Mouse (Mus musculus): ENCODE measurements around the gene Taok1.

Taok1 gene

DNA sequence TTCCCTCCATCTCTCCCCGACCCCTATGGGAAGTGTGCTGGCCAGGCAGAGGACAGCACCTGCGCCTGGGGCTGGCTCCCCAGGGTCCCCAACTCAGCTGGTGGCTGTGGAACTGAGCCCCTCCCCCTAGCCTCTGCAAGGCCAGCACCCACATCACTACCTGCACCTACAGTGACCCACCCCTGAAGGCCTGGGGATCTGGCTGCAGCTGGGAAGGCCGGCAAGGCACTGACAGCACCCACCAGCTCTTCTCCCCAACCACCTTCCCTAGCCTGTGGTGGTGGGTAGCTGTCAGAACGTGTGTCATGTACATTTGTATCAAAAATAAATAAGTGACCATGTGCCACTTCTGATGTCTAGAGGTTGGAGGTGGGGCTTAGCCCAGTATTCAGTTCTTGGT is 100.2 kb downstream of the Taok1 start:
- no peak for DNase-seq

GRCm38 (mm10) chr11:77506941-77507340 is 100.7 kb downstream of the Taok1 start:
- no peak for DNase-seq

- peak; percentile 78 to 81 for DNase-seq
Measured at GRCm38 (mm10) chr11:77506273-77506672, 101.3 kb downstream of the Taok1 start.

DNA sequence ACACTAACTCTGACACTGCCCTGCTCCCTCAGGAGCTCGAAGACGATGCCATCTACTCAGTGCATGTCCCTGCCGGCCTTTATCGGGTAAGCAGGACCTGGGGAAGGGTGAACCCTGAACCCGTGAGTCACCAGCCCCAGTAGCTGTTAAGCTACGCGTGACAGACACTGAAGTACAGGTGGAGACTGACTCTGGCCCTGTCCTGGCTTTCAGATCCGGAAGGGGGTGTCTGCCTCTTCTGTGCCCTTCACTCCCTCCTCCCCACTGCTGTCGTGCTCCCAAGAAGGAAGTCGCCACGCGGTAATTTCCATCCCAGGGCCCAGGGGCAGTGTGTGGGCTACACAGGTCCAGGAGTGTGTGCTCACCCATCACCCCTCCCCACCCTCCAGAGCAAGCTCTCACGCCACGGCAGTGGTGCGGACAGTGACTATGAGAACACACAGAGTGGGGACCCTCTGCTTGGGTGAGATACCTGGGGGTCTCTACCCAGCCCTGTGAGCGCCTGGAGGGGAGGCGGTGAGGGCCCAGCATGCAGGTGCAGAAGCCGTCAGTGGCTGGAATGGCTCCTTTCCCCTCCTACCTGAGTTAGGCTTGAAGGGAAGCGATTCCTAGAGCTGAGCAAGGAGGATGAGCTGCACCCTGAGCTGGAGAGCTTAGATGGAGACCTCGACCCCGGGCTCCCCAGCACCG is 102.2 kb downstream of the Taok1 start:
- DNase-seq = no peak

DNA sequence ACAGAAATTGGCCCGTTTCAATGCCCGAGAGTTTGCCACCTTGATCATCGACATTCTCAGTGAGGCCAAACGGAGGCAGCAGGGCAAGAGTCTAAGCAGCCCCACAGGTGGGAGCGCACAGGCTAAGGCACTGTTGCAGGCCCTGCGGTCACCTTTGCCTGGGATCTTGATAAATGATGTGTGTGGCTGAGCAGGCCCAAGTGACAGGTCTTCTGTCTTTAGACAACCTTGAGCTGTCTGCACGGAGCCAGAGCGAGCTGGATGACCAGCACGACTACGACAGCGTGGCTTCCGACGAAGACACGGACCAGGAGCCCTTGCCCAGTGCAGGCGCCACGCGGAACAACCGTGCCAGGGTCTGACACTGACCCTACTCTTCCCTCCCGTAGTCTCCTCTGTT is 103.2 kb downstream of the Taok1 start:
- no peak for DNase-seq

- no peak for DNase-seq
Measured at GRCm38 (mm10) chr11:77503511-77503910, 104.1 kb downstream of the Taok1 start.

GRCm38 (mm10) chr11:77502481-77502880 is 105.1 kb downstream of the Taok1 start:
- DNase-seq = no peak

- DNase-seq = no peak
Measured at GRCm38 (mm10) chr11:77501971-77502370, 105.6 kb downstream of the Taok1 start.

DNA sequence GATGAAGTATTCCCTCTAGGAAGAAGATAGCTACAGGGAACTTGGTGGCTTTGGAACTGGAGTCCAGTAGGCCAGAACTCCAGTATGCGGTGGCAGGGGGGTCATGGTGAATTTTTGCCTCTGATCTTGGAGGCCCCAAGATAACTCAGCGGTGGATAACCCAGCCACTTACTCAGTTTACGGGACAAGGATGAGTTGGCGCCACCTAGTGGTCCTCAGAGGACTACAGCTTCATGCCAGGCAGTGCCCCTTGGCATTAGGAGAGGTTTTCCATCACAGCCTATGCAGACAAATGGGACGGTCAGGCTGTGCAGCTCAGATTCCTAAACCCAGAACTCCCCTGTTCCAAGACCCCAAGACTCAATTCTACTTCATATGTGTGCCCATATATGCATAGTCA is 106.2 kb downstream of the Taok1 start:
- DNase-seq = peak in 1 of 2 experiments; percentile 83

DNA sequence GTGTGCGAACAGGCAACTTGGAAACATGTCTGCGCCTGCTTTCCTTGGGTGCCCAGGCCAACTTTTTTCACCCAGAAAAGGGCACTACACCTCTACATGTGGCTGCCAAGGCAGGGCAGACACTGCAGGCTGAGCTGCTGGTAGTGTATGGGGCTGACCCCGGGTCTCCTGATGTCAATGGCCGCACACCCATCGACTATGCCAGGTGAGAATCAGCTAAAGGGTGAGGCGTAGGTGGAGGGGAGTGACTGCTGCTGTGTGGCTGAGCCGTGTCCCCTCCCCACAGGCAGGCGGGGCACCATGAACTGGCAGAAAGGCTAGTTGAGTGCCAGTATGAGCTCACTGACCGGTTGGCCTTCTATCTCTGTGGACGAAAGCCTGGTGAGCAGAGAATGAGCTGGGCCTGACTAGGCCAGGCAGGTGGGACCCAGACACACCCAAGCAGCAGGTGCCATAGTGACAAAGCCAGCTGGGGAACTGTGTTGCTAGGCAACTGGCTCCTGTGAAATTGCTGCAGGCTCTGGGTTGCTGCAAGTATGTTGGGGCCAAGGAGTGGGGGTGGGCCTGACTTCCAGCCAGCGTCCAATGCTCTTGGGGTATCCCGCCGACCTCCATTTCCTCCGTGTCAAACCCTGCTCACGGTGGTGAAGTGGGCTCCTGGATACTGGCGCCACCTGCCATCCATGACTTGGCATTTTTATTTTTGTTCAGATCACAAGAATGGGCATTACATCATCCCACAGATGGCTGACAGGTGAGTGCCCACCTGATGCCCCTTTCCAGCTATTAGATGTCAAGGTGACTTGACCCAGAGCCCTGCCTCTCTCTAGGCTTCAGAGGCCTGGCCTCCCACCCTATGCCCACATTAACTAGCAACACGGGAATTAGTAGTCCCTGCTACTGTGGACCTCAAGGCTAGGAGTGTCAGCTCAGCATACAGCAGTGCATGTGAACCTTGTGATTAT is 107.0 kb downstream of the Taok1 start:
- no peak for DNase-seq

DNA sequence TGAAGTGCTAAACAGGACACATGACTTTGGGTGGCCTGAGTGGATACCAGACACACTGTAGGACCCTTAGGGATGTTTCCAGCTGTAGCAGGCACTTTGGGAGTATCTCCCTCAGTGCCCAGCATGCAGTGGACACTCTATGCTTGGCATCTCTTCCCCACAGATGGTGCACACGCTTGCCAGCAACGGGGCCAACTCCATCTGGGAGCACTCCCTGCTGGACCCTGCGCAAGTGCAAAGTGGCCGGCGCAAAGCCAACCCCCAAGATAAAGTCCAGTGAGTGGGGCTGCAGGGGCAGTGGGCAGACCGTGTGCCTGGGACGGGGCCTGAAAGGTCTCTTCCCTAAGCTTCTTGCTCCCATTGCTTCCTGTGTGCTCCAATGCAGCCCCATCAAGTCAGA is 108.3 kb downstream of the Taok1 start:
- DNase-seq = no peak

DNA sequence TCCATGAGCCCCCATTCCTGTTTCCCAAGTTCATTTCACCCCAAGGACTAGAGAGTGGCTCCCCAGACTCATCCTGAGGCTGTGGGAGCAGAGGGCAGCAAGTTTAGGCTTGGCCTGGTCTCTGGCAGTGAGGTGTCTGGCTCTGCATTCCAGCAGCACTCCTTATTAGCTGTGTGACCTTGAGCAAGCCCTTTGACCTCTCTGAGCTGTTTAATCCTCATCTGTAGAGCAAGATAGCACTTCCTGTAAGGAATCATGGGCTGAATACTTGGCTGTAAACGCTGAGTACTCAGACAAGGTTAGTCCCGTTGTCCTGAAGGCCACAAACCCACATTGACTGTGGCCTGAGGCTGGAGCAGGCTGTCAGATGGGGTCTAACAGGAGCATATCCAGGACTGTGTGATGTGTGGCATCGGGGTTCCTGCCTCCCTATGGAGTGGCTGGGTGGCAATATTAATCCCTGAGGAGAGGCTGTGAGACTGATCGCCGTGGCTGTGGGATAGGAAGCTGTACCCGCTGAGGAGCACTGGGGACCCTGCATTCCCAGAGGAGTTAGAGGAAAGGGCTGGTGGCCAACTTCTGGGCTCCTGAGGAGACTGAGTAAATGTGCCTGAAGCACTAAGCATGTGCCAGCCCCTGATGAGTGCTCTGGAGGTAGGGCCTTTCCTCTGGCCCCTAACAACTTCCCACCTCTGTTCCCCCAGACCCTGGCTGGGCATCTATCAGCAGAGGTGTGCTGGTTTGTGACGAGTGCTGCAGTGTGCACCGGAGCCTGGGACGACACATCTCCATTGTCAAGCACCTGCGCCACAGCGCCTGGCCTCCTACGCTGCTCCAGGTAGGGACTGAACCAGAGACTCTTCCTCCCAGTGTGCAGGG is 109.1 kb downstream of the Taok1 start:
- DNase-seq = no peak

- DNase-seq = no peak
Measured at GRCm38 (mm10) chr11:77497851-77498250, 109.8 kb downstream of the Taok1 start.

- DNase-seq = peak; percentile 76 to 78
Measured at GRCm38 (mm10) chr11:77497341-77497756, 110.3 kb downstream of the Taok1 start.

GRCm38 (mm10) chr11:77495507-77495906 is 112.1 kb downstream of the Taok1 start:
- no peak for DNase-seq

GRCm38 (mm10) chr11:77494782-77495181 is 112.8 kb downstream of the Taok1 start:
- no peak for DNase-seq

DNA sequence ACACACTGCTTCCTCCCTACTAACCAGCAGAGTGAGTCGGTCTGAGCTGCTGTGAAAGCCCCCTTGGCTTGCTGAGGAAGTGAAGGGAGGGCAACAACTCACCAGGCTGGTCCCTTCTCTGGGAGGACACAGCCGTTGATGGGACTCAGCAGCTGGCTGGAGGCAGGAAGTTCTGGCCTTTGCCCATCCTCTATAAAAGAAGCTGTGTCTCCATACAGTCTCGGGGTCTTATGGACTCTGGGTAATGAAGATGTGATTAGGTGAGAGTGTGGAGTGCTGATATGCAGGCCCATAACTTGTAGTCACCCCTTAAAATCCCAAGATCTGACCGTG is 113.3 kb downstream of the Taok1 start:
- DNase-seq = no peak

- no peak for DNase-seq
Measured at GRCm38 (mm10) chr11:77493512-77494343, 113.9 kb downstream of the Taok1 start, which contains the start of gene Git1. Gene Git1 (plus strand): TSS chr11:77493562.

- peak; percentile 94 to 95 for DNase-seq
Measured at GRCm38 (mm10) chr11:77492911-77493332, 114.7 kb downstream of the Taok1 start.

DNA sequence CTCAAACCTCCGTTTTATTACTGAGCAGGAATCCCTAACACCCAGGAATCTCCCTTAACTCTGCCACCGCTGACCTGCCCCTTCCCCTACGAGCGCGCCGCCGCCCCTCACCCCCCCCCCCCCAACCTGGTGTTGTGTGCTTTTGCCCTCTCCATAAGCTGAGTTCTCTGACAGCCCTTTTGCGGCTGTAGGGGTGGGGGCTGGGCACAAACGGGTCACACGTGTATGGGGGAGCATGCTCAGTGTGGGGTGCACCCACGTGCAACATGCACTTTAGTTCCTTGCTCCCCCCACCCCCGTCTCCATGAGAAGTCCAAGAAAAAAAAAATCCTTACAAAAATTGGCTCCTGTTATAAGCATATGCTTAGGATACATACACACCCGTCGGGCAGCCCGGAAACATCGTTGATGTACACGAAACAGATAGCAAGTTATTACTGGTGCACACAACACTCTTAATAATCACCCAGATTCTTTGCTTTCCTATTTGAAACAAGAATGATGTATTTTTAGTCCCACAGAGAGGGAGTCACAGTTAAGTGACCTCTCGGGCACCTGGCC is 115.2 kb downstream of the Taok1 start:
- no peak for DNase-seq

DNA sequence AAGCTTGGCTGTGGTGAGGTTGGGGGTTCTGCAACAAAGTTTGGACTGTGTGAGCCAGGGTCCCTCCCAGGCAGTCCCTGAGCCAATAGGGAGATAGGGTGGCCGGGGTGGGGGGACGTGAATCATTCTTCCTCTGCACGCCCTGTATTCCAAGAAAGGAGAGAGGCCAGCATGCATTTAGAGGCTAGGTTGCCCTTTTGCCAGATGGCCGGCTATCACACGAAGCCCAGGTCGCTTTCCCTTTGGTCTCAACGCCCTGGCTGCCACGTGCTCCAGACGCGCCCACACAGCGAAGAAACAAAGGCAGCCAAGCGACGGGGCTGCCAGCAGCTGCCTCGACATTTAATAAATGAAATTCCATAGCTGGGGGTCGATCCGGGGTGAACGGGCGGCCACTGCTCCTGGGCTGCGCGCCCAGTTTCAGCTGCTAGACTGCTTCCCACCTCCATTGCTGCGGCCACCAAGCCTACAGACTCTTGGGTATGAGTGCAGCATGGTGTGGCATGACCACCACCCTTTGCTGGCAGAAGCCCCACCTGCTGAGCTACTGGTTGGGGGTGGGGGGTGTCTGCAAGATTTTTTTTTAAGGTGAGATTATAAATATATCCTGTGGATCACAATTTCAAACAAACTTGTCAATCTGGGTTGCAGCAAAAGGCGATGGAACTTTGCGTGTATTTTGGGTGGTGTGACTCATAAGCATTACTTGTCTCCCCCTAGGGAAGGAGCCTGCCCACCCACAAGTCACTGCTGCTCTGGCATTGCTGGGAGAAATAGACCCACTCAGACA is 115.9 kb downstream of the Taok1 start:
- DNase-seq = no peak

Measured in kidney, adult 8-10 months (tissue).